Mouse (Mus musculus): ENCODE results near the gene Neurl4.
"Not testable (repeated sequence)": the region's sequence is repeated elsewhere in the genome, so short reads cannot be mapped to it uniquely, and the experiment has no call there.

The Neurl4 gene

DNA sequence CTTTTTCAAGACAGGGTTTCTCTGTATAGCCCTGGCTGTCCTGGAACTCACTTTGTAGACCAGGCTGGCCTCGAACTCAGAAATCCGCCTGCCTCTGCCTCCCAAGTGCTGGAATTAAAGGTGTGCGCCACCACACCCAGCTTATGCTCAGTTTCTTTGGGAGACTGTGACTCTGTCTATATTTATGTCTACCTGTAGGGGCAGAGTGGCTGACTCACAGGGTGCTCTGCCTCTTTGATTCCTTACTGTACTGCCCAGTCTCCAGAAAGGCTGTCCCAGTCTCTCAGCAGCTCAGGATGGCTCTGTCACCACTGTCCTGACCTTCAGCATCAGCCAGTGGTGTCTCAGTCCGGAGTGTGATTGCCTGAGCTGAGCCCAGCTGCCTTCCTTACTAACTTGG lies 54.7 kb downstream of the Neurl4 start:
- not testable (repeated sequence) for DNase-seq

DNA sequence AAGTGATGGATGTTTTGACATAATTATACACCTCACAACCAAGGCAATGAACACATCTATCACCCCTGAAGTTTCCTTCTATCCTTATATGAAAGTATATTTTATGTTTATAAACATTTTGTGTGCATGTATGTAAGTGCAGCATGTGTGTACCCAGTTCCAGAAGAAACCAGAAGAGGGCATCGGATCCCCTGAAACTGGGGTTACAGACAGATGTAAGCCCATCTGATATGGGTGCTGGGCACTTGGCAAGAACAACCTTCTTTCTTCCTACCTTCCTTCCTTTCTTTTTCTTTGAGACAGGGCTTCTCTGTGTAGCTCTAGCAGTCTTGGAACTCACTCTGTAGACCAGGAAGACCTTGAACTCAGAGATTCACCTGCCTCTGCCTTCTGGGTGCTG lies 55.3 kb downstream of the Neurl4 start:
- no peak for DNase-seq

DNA sequence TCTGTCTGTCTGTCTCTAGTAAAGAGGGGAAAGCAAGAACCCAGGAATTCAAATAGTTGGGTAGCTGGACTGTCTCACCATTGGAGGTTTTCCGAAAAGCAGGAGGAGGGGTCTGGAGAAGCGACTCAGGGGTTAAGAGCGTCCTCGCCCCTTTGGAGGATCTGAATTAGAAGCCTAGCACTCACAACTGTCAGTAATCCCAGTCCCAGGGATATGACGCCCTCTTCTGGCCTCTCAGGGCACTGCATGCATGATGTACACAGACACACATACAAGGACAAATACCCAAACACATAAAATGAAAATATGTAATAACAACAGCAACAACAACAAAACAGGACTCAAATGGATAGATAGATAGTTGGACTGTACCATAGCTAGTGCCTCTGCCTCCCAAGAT lies 59.7 kb downstream of the Neurl4 start:
- no peak for DNase-seq

DNA sequence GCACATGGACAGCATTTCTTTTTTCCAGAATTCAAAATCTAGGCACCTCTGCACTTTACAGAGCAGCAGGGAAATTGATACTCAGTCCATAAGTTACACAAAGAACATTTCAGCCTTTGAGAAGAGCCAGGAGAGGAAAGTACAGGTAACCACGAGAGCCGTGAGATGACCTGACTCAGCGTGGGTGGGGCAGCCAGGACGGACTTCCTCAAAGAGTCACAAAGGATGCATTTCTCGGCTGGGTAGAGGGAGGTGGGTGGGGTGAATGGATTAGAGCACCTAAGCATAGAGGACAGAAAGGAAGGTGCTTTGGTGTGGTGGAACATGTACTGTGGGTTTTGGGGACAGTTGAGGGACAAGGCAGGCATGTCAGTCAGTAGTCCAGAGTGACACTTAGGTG lies 61.0 kb downstream of the Neurl4 start:
- no peak for DNase-seq
